Mouse (Mus musculus): ENCODE data around the gene Pax3. TPM values are rescaled to one million over a fixed set of nuclear protein-coding genes. Genes with fewer than 3 reads are reported as not detected.

Pax3 gene
- total and polyA plus RNA-seq, 2 experiments from 2014 or later = 0.05 TPM; not detected in 1

GRCm38 (mm10) chr1:78194381-78195047 is 2.4 kb downstream of the Pax3 start:
- 0 out of 2 replicates have a peak overlapping the region, but pooled peaks have one; percentile 25 for H3K4me2 ChIP-seq (ENCODE audit: low read depth, low read length)
- H3K27ac ChIP-seq (ENCODE audit: low read depth) = no peak overlapping the region
- peaks cover 7% of the 10 kb centered on the region; the same call in 1 of the 2 replicates for H3K4me1 ChIP-seq (ENCODE audit: control insufficient read depth, insufficient read depth)
- peaks cover 100% of the 10 kb centered on the region for H3K27me3 ChIP-seq (ENCODE audit: control insufficient read depth, insufficient read depth, low read length)
- ATAC-seq (ENCODE audit: insufficient read depth, low read depth) (no peak), DNase-seq (ENCODE audit: low spot score) (no peak)
- no peak overlapping the region for H3K9ac ChIP-seq (replicated peaks; ENCODE audit: low read depth, low read length)
- no peaks in the 10 kb centered on the region for H3K9me3 ChIP-seq (replicated peaks; ENCODE audit: control insufficient read depth, low read length)
- WGBS = 9% methylated on average over 6 of the region's 6 CpGs
- no peak for TF ChIP-seq CTCF (IDR thresholded peaks at IDR 0.05; ENCODE audit: low read depth)
- no peak for TF ChIP-seq EP300 (IDR thresholded peaks at IDR 0.05; ENCODE audit: low read depth)
- H3K4me3 ChIP-seq (ENCODE audit: low read depth, low read length) = peak overlapping the region; percentile 25; the same call in 1 of the 2 replicates
- H3K36me3 ChIP-seq (replicated peaks; ENCODE audit: control insufficient read depth, insufficient read depth, low read length) = no peaks in the 10 kb centered on the region

GRCm38 (mm10) chr1:78193465-78193991 is 3.4 kb downstream of the Pax3 start:
- no peak for DNase-seq (ENCODE audit: low spot score)
- no peak for TF ChIP-seq CTCF (IDR thresholded peaks at IDR 0.05; ENCODE audit: low read depth)
- TF ChIP-seq EP300 (IDR thresholded peaks at IDR 0.05; ENCODE audit: low read depth) = no peak
- Histone ChIP-seq H3K9ac (replicated peaks; ENCODE audit: low read depth, low read length) (no peak overlapping the region), H3K9me3 (replicated peaks; ENCODE audit: control insufficient read depth, low read length) (no peaks in the 10 kb centered on the region), H3K4me1 (ENCODE audit: control insufficient read depth, insufficient read depth) (peaks cover 7% of the 10 kb centered on the region; the same call in 1 of the 2 replicates), H3K4me3 (ENCODE audit: low read depth, low read length) (peak overlapping the region; percentile 25), H3K27me3 (ENCODE audit: control insufficient read depth, insufficient read depth, low read length) (peaks cover 100% of the 10 kb centered on the region), H3K36me3 (replicated peaks; ENCODE audit: control insufficient read depth, insufficient read depth, low read length) (no peaks in the 10 kb centered on the region), H3K4me2 (ENCODE audit: low read depth, low read length) (0 out of 2 replicates have a peak overlapping the region, but pooled peaks have one; percentile 25), H3K27ac (ENCODE audit: low read depth) (no peak overlapping the region)
- ATAC-seq (ENCODE audit: insufficient read depth, low read depth) = no peak
- 3% methylated on average over 20 of the region's 20 CpGs for WGBS

- H3K27ac ChIP-seq (ENCODE audit: low read depth) = no peak overlapping the region
- no peak overlapping the region for H3K4me2 ChIP-seq (ENCODE audit: low read depth, low read length)
- no peaks in the 10 kb centered on the region for H3K9me3 ChIP-seq (replicated peaks; ENCODE audit: control insufficient read depth, low read length)
- DNase-seq (ENCODE audit: low spot score) (no peak), ATAC-seq (ENCODE audit: insufficient read depth, low read depth) (no peak)
- WGBS = 4% methylated on average over 20 of the region's 20 CpGs
- no peak overlapping the region for H3K9ac ChIP-seq (replicated peaks; ENCODE audit: low read depth, low read length)
- no peaks in the 10 kb centered on the region for H3K36me3 ChIP-seq (replicated peaks; ENCODE audit: control insufficient read depth, insufficient read depth, low read length)
- H3K4me3 ChIP-seq (ENCODE audit: low read depth, low read length) = no peak overlapping the region
- TF ChIP-seq EP300 (IDR thresholded peaks at IDR 0.05; ENCODE audit: low read depth) = no peak
- no peak for TF ChIP-seq CTCF (IDR thresholded peaks at IDR 0.05; ENCODE audit: low read depth)
- peaks cover 7% of the 10 kb centered on the region; the same call in 1 of the 2 replicates for H3K4me1 ChIP-seq (ENCODE audit: control insufficient read depth, insufficient read depth)
- H3K27me3 ChIP-seq (ENCODE audit: control insufficient read depth, insufficient read depth, low read length) = peaks cover 100% of the 10 kb centered on the region
Observed at GRCm38 (mm10) chr1:78192746-78193464, 4.0 kb downstream of the Pax3 start.

- Histone ChIP-seq H3K9ac (replicated peaks; ENCODE audit: low read depth, low read length) (no peak overlapping the region), H3K27ac (ENCODE audit: low read depth) (no peak overlapping the region), H3K9me3 (replicated peaks; ENCODE audit: control insufficient read depth, low read length) (no peaks in the 10 kb centered on the region), H3K27me3 (ENCODE audit: control insufficient read depth, insufficient read depth, low read length) (peaks cover 100% of the 10 kb centered on the region), H3K4me1 (ENCODE audit: control insufficient read depth, insufficient read depth) (peaks cover 7% of the 10 kb centered on the region; the same call in 1 of the 2 replicates), H3K36me3 (replicated peaks; ENCODE audit: control insufficient read depth, insufficient read depth, low read length) (no peaks in the 10 kb centered on the region), H3K4me2 (ENCODE audit: low read depth, low read length) (no peak overlapping the region), H3K4me3 (ENCODE audit: low read depth, low read length) (no peak overlapping the region)
- DNase-seq (ENCODE audit: low spot score) (no peak), ATAC-seq (ENCODE audit: insufficient read depth, low read depth) (no peak)
- WGBS = 12% methylated on average over 19 of the region's 19 CpGs
- TF ChIP-seq EP300 (IDR thresholded peaks at IDR 0.05; ENCODE audit: low read depth) = no peak
- TF ChIP-seq CTCF (IDR thresholded peaks at IDR 0.05; ENCODE audit: low read depth) = no peak
Observed at GRCm38 (mm10) chr1:78192217-78192735, 4.7 kb downstream of the Pax3 start.

GRCm38 (mm10) chr1:78191761-78192160 is 5.2 kb downstream of the Pax3 start:
- Histone ChIP-seq H3K4me3 (ENCODE audit: low read depth, low read length) (no peak overlapping the region), H3K4me1 (ENCODE audit: control insufficient read depth, insufficient read depth) (peaks cover 6% of the 10 kb centered on the region; the same call in 1 of the 2 replicates), H3K27ac (ENCODE audit: low read depth) (no peak overlapping the region), H3K9ac (replicated peaks; ENCODE audit: low read depth, low read length) (no peak overlapping the region), H3K36me3 (replicated peaks; ENCODE audit: control insufficient read depth, insufficient read depth, low read length) (no peaks in the 10 kb centered on the region), H3K9me3 (replicated peaks; ENCODE audit: control insufficient read depth, low read length) (no peaks in the 10 kb centered on the region), H3K27me3 (ENCODE audit: control insufficient read depth, insufficient read depth, low read length) (peaks cover 100% of the 10 kb centered on the region), H3K4me2 (ENCODE audit: low read depth, low read length) (no peak overlapping the region)
- TF ChIP-seq CTCF (IDR thresholded peaks at IDR 0.05; ENCODE audit: low read depth) (no peak), EP300 (IDR thresholded peaks at IDR 0.05; ENCODE audit: low read depth) (no peak)
- ATAC-seq (ENCODE audit: insufficient read depth, low read depth) = no peak
- DNase-seq (ENCODE audit: low spot score) = no peak
- WGBS = 67% methylated on average over 1 of the region's 1 CpGs

Data from heart, postnatal 0 days (tissue).